Mouse (Mus musculus) ovary, adult 18-20 months (tissue): ENCODE measurements at regions not wholly inside any gene's neighbourhood (a gene's known extent, or its start where the extent isn't known, plus 50 kb on each side); places are given as distances from the start of the nearest gene placed in this dataset.

Experiments
- DNase-seq: peaks from one replicate; pipeline ENCODE4 v3.0.0; 2022; ENCODE audit warnings: low spot score, mixed read lengths

- no peak for DNase-seq
Observed at GRCm38 (mm10) chr1:193477298-193477697, 107.2 kb upstream of the Camk1g start.

GRCm38 (mm10) chr1:193476805-193477204, 106.7 kb upstream of the Camk1g start:
- DNase-seq: no peak

DNA sequence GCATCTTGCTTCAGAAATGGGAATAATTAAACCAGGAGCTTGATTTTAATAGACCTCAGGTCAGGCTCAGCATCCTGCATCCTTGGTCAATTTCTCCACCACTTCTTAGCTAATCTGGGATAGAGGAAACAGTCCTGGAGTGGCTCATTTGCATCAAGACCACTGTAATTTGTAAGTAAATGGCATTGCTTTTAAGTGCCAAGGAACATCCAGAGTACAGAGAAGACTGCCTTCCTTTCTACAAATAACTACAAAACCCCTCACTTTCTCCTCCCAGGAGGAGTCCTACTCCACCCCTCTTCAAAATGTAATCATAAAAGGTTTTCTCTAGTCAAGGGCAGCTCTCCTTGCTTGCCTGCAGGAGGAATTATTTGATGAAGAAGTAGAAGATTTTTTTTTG, 96.2 kb upstream of the Camk1g start:
- DNase-seq: no peak

DNA sequence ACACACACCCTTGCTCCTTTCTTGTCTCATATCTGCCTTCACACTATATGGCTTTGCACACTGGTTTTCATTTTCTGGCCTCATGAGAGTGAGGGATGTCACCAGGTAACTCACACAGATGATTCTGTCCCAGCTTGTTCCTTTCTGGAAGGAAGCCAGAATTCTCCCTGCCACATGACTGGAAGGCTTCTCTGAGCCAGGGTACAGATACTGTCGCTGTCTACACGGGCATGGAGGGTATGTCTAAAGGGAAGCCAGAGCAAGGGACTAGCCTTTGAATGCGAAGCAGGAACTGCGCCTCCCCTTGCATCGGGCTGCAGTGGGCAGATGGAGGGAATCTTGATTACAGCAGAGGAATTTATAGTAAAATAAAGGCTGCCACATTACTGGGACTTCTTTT, 89.6 kb upstream of the Camk1g start:
- DNase-seq: no peak

GRCm38 (mm10) chr1:193457908-193458307, 87.8 kb upstream of the Camk1g start:
- no peak for DNase-seq

DNA sequence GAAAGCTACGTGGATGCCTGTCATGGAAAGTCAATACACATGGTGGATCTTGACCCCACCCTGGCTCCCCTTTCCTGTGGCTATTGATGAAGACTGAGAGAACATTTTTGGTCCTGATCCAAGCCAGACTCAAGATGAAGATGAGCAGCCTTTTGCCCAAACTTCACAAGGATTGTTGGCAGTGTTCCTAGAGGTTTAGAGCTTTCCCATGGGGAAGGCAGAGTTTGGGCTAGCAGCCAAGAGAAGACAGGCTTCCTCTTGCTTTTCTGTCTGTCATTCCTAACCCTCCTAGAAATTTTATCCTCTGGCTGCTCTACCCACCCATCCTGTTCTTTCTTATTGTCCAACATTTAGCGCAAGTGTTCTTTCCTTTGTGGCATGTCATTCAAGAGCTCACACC, 83.6 kb upstream of the Camk1g start:
- DNase-seq: no peak

GRCm38 (mm10) chr1:193451471-193452135, 81.5 kb upstream of the Camk1g start:
- DNase-seq: no peak

DNA sequence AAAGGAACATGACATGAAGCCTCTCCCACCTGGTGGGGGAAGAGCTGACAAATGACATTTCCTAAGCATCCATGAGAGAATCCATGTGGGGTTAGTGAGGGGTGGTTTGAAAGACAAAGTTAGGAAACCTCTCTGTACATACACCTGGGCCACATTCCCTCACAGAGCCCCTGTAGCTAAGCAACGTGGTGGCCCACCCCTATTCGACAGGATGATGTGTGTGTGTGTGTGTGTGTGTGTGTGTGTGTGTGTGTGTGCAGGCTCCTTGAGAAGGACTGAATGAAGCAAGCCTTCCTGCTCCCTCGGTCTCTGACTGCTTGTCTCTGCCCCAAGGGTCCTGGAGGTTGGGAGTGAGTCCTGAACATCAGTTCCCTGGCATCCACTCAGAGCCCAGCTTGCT, 80.7 kb upstream of the Camk1g start:
- DNase-seq: no peak

DNA sequence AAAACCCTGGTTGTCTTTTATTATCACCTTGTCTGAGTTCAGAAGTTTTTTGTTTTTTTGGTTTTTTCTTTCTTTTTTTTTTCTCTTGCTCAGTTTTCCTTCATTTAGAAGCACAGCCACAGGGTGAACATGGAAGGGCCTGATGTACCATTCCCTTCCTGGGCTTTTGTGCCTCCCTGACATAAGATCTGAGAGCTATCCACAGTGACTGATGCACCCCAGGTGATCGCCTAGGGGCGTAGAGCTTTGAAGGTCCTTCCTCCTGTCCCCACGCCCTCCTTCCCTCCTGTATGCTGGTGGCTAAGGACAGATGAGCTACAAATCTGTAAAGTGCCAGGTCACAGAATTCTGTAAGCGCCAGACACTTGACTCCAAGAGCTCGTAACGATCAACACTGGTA, 80.1 kb upstream of the Camk1g start:
- no peak for DNase-seq

DNA sequence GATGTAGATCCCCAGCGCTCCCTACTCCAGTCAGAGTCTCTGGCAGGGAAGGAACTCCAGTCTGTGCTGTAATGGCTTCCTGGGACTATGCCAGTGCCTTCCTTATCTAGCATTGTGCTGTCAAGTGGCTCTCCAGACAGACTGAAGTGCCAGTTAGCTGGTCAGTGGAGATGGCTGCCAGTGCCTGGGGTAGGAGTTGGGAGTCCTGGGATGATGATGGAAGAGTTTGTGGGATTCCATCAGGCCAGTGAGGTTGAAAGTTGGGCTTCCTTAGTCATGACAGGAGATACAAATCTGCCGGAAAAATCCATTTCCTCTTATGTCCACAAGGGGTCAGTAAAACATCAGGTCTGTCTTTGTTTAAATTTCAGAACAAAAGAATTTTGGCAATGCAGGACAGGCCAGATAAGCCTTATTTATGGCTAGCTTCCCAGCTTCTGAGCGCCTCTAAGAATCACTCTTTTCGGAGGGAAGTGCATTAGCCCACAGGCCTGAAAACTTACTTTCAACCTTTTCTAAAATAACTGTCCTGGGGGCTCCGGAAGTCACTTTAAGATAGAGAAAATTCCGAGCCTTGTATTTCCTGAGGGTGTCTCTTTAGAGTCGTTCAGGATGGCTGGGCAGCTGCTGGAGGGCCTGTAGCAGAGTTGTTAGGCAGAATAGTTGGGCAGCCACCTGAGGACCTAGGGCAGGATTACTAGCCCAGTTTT, 79.5 kb upstream of the Camk1g start:
- peak; percentile 35 for DNase-seq

DNA sequence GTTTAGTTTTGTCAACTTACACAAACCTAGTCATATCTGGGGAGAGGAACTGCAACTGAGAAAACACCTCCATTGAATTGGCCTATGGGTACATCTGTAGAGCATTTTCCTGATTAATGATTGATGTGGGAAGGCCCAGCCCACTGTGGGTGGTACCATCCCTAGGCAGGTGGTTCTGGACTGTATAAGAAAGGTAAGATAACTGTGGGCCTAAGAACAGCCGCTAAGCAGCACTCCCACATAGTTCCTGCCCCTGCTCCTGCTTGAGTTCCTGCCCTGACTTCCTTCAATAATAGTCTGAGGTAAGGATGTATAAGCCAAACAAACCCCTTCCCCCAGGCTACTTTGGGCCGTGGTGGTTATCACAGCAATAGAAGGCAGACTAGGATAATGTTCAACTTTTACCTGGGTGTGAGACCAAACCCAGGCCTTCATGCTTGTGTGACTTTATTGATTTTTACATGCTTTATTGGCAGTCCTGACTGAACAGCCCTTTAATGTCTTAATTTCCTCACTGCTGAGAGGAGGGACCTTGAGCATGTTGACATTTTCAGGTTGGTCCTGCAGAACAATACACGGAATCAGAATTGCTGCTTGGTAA, 78.8 kb upstream of the Camk1g start:
- no peak for DNase-seq

DNA sequence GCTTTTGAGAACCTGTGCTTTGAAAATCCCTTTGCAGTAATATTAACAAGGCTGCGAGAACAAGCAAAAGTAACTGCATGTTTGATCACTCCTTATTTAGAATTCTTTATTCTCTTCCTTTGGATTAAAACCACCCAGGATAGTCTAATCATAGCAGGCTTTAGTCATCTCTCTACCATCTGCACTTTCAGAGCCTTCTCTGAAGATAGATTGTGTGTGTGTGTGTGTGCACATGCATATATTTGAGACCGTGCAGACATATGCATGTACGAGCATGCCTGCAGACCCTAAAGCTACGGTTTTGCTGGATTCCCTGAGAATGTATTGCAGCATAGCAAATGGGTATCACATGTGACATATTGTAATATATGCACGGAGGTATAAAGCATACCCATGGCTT, 77.5 kb upstream of the Camk1g start:
- DNase-seq: no peak

- DNase-seq: no peak
Observed at GRCm38 (mm10) chr1:193443964-193444676, 74.0 kb upstream of the Camk1g start.

- no peak for DNase-seq
Observed at GRCm38 (mm10) chr1:193440512-193440911, 70.4 kb upstream of the Camk1g start.

DNA sequence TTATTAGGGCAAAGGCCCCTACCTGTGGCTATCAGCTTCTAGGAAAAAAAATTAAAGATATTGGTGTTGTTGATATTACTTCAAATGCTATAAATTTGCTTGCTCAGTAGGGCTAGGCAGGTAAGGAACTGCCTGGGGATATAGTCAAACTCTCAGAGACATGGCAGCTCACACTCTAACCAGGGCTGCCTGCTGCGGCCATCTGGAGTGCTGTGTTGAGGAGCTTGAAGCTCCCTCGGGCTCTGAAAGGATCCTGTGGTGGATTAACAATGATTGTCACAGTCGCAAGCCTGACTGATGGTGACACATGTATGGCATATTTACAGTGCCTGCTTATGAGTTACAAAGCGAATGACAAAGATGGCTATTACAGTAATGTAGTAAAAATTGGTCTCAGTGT, 64.2 kb upstream of the Camk1g start:
- DNase-seq: no peak

DNA sequence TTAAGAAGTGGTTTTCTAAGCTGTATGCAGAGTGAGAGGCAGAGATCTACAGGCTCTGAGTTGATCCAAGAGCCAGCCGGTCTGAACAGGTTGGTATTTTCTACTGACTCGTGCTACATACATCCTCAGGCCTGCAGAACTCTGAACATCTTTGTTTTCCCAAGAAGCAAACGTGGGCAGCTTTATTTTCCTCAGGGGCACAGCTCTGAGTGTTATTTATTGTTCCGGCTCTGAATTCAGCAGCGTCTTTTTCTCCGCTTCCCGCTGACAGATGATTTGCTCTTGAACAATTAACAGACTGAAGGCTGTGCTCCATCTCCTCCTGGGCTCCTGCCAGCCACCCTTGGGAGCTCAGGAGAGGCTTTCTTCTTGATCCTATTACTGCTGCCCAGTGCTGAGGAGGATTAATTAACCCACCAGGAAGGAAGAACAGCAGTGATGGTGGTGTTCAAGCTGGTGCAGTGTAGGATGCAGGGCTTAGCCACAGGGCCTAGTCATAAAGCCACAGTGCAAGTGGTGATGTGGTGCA, 63.5 kb upstream of the Camk1g start:
- DNase-seq: no peak

DNA sequence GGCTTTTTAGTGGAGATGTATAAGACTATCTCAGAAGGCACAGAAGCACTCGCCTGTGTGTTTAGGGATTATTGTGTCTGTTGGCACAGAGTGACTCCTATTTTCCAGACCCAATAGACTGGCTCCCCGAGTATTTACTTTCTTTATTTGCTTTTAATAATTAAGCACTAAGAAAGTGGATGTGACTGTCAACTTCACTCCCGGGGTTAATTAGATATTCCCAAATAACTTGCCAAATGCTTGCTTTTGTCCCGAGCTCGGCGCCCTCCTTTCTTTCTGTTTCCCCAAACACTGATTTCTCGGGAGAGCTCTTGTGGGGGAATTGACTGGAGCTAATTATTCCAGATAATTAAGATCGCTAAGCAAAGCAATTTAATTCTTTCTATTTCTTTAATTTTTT, 60.1 kb upstream of the Camk1g start:
- DNase-seq: no peak

DNA sequence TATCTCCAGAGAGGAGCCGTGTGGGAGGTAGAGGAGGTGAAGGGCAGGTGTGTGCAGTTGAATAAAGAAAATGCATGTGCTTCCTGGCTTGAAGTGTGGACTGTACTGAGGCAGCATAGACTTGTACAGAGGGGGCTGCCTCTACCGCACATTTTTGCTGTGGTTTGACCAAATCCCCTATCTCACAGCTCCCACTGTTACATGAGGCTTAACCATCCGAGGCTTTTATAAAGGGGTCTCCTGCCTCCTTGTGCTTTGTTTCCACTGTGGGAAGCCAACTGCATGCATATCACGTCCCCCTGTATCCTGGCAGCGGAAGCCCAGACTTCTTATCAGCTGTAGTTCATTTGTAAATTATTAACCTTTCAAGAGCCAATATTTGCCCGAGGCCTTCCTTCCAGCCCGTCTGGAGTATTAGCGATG, 53.6 kb upstream of the Camk1g start:
- DNase-seq: no peak

DNA sequence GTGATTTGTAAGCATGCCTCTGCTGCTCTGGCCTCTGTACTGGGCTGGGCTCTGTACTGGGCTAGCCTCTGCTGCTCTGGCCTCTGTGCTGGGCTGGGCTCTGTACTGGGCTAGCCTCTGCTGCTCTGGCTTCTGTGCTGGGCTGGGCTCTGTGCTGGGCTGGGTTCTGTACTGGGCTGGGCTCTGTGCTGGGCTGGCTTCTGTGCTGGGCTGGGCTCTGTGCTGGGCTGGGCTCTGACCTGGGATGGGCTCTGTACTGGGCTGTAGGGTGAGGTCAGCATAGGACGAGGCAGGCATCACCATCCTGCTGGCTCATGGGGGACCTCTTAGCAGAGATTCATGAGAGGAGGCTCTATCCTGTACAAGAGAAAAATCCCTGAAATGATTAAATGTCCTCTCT, 52.8 kb upstream of the Camk1g start:
- no peak for DNase-seq

DNA sequence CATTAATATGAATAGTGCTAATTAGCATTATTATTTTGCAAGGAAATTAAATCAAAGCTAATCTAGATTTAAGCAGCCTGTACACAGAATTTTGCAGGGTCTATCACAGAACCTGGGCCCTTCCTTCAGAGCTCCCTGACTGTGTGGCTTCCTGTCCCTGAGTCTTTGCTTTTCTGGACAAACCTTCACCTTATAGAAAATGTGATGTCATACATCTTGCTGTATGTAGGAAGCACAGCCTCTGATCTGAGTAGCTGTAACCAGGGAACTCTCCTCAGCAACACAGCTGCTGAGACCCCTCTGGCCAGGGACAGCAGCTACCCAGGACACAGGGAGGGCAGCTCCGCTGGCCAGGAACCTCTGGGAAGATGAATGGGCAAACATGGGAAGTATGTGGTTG, 51.7 kb upstream of the Camk1g start:
- no peak for DNase-seq

DNA sequence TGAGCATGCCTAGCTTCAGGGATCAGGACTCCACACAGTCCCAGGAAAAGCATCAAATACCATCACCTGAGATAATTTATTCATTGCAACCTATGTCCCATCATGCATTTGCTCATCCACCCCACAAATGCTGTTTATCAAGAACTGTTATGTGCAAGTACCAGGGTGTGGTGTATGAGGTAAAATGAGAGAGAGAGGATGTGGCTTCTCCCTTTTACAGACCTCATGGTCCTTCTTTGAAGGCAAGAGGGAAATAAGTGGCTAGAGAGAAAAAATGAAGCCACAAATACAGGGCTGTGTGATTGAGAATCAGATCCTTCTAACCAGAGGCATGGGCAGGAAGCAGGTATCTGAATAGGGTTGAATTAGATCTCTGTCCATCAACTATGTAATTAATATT, 51.3 kb upstream of the Camk1g start:
- no peak for DNase-seq
